ENCODE assay signal across 10 mouse cellular contexts in the genomic region with DNA sequence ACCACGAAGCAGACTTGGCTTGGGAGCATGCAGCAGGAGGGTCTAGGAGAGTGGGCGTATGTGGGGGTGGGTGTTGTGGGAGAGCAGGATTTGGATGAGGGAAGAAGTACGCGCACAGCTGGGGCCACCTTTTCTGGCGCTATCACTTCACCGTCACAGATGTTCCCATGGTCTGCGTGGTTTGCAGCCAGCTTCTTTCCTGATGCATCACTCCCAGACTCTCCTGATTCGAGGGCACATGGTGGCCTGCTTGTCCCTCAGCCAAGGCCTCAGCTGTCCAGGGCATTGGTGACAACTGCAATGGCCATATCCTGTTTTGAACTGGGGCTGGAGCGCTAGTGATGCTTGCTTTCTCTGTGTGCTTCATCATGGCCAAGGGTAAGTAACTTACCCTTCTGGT.
"Had no signal": no experiment of that assay in that cellular context is flagged by ENCODE, and none has a peak within 500 bp of the region (broad histone marks: within the 10 kb centered on the region; RNA-seq: fewer than 3 reads in every experiment).

No protein-coding gene starts in this region.

- ATAC-seq: liver, postnatal 0 days had no signal

- H3K27me3 ChIP-seq: limb, embryonic 12.5 days; liver, embryonic 13.5 days; stomach, embryonic 15.5 days had no signal

- H3K36me3 ChIP-seq: limb, embryonic 12.5 days; liver, embryonic 13.5 days; stomach, embryonic 15.5 days had no signal

- H3K9me3 ChIP-seq: limb, embryonic 12.5 days; liver, embryonic 13.5 days; stomach, embryonic 15.5 days had no signal

- H3K27ac ChIP-seq: limb, embryonic 12.5 days; liver, embryonic 13.5 days; stomach, embryonic 15.5 days had no signal

- H3K4me3 ChIP-seq: limb, embryonic 12.5 days; liver, embryonic 13.5 days; stomach, embryonic 15.5 days had no signal

- H3K4me1 ChIP-seq: limb, embryonic 12.5 days; liver, embryonic 13.5 days; stomach, embryonic 15.5 days had no signal

- DNase-seq: kidney, adult 8-10 months; liver; liver, embryonic 13.5 days; liver, postnatal 0 days; midbrain, embryonic 14.5 days; right cerebral cortex, postnatal 14 days; thymus, adult 2 months; thymus, postnatal 25 days had no signal

- H3K9ac ChIP-seq: limb, embryonic 12.5 days; liver, embryonic 13.5 days; liver, postnatal 0 days; stomach, embryonic 15.5 days had no signal

- H3K4me2 ChIP-seq: limb, embryonic 12.5 days; liver, embryonic 13.5 days; stomach, embryonic 15.5 days had no signal
